Mouse (Mus musculus) cortical plate, adult 2 months (tissue): ENCODE results near the gene Chchd3. TPM values are rescaled to one million over a fixed set of nuclear protein-coding genes. Genes with fewer than 3 reads are reported as not detected.

Experiments
- H3K27ac ChIP-seq: fragments of 200-500 bp; 2 replicates; pipeline ENCODE4 v1.5.1; 2012; ENCODE audit warnings: low read length, control low read depth, inconsistent platforms; ENCODE audit not compliant: insufficient read depth
- H3K4me1 ChIP-seq: fragments of 200-500 bp; 2 replicates; pipeline ENCODE4 v1.6.1; 2011; ENCODE audit warnings: low read length; ENCODE audit not compliant: control insufficient read depth, insufficient read depth
- H3K4me3 ChIP-seq: fragments of 200-500 bp; 2 replicates; pipeline ENCODE4 v1.5.1; 2011; ENCODE audit warnings: mild to moderate bottlenecking, low read length, control low read depth; ENCODE audit not compliant: insufficient read depth
- CTCF ChIP-seq: fragments of 200-500 bp; IDR thresholded peaks from 2 replicates; pipeline ENCODE4 v1.5.1; 2011; ENCODE audit warnings: mild to moderate bottlenecking, control low read depth, low read length; ENCODE audit not compliant: insufficient read depth; ENCODE audit errors: extremely low read depth
- POLR2A ChIP-seq: fragments of 200-500 bp; IDR thresholded peaks from 2 replicates; pipeline ENCODE4 v1.6.1; 2011; ENCODE audit warnings: mild to moderate bottlenecking, low read length, control low read depth; ENCODE audit not compliant: insufficient read depth; ENCODE audit errors: extremely low read depth
- polyA plus RNA-seq: library from polyadenylated mRNA; depleted of rRNA; stranded (reverse); fragments of >200 nt; gene quantifications from 2 replicates; pipeline ENCODE4 v1.2.3, GENCODE M21; 2012

Gene Chchd3
- polyA plus RNA-seq, 1 experiment = 103 TPM

DNA sequence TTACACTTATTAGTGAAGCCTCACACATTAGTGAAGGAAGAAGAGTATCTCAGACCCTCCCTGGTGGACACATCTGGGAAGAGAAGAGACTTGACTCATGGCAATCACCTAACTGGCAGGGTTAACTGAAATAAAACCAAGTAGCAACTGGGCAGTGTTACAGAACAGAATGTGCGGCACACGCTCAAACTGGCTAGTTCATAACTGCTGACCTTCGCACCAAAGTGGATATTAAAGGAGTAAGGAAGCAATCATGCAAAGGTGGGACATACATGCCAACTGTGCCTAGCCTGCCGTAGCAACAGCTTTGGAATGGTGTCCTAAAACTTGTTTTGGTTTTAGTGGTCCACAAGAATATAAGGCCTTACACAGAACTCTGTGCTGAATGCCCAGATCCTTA lies 169.3 kb downstream of the Chchd3 start:
- Histone ChIP-seq H3K4me3 (no peak overlapping the region), H3K4me1 (no peaks in the 10 kb centered on the region; the same call in 1 of the 2 replicates), H3K27ac (no peak overlapping the region)
- TF ChIP-seq POLR2A = no peak
- TF ChIP-seq CTCF = no peak

DNA sequence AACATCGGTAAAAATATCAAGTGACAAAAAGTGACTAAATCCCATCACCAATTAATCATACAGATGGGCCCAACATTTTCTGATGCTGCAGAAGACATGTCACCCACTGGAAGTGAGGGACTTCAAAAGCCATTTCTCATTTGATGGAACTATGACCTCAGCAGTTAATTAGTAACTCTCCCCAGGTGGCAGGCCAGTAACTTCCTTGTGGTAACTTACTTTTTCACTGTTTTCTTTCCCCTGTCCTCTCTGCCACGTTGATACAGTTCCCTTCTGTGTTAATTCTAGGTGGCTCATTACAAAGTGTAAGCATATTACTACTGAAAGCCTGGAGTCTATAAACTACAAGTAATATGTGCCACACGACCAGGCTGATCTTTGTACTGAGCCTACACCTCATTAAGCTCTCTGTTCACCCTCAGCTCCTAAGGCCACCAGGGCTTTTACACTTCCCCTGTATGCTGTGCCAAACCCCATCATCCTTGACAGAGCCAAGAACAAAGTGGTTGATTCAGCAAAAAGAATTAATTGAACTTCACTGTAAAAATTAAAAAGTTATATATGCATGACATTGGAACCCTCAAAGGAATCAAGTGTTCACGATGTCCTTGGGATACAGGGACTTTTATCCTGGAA lies 171.0 kb downstream of the Chchd3 start:
- H3K4me1 ChIP-seq = no peaks in the 10 kb centered on the region; the same call in 1 of the 2 replicates
- no peak overlapping the region for H3K4me3 ChIP-seq
- TF ChIP-seq CTCF (no peak), POLR2A (no peak)
- no peak overlapping the region for H3K27ac ChIP-seq

DNA sequence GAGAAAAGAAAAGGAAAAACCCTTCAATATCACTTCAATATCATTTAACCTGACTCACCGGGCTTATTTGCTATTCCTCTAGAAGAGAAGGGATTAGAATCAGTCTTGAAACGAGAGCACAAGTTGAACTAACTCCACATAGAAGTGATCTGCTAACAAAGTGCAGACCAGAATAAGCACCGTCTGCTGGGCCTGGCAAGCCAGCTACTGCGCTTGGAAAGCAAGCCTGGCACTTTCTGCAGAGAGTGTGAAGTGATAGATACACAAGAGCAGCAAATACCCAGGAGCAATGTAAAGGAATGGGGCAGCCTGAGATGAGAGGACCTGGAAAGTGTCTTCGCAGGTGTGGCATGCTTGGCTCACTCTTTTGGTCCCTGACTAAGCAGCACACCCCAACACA lies 181.5 kb downstream of the Chchd3 start:
- no peak for TF ChIP-seq POLR2A
- no peak for TF ChIP-seq CTCF
- H3K27ac ChIP-seq = no peak overlapping the region
- peaks cover 1% of the 10 kb centered on the region; the same call in 1 of the 2 replicates for H3K4me1 ChIP-seq
- H3K4me3 ChIP-seq = no peak overlapping the region

DNA sequence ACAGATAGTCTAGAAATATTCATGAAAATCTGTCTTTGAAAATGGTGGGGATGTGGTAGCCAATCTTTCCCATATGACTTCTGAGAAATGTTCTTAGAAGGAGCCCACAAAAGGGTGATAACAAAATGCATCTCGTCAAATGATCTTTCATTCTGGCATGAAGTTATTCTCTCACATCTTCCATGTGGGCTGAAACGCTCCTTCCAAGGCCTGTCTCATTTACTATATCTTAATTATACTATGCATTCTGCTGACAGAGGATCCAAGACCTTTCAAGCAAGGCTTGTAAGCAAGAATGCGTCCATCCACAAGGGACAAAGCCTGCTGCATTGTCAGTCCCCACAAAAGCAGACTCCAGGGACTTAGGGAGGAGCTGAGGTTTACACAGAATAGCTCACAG lies 185.9 kb downstream of the Chchd3 start:
- H3K27ac ChIP-seq = no peak overlapping the region
- no peak for TF ChIP-seq POLR2A
- no peak for TF ChIP-seq CTCF
- no peak overlapping the region for H3K4me3 ChIP-seq
- peaks cover 1% of the 10 kb centered on the region; the same call in 1 of the 2 replicates for H3K4me1 ChIP-seq

DNA sequence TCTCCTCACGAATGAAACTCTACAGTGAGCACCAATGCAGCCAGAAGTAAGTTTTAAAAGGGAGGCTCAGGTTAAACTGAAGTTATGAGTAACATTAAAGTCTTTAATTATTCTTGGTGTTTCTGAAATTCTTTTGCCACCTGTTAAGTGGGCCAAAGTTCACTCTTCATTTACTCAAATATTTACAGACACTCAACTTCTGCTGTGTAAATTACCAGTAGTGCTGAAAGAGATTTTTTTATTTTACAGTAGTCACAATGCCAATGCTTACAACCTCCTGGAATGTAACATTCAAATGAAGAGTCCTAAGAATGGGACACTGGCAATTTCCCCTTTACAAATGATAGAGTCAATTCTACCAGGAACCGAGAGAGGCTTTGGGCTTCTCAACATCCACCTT lies 187.3 kb downstream of the Chchd3 start:
- Histone ChIP-seq H3K4me1 (peaks cover 1% of the 10 kb centered on the region; the same call in 1 of the 2 replicates), H3K4me3 (no peak overlapping the region), H3K27ac (no peak overlapping the region)
- TF ChIP-seq CTCF (no peak), POLR2A (no peak)

DNA sequence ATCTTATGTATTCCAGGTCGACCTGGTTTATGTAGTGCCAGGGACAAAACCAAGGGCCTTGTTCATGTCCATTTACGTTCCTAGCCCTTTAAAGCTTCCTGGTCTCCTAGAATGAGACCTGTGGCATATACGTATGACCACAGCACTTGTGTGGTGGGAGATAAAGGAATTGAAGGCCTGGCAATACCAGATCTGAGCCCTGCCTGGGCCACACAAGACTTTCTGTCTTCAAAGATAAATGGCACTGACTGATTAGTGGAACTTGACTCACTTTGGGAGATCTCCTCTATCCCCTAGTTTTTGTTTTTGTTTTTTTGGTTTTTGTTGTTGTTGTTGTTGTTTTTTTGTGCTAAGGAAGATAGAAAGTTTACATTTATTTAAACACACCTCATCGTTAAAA lies 209.1 kb downstream of the Chchd3 start:
- Histone ChIP-seq H3K4me3 (no peak overlapping the region), H3K4me1 (no peaks in the 10 kb centered on the region), H3K27ac (no peak overlapping the region)
- no peak for TF ChIP-seq POLR2A
- TF ChIP-seq CTCF = no peak

DNA sequence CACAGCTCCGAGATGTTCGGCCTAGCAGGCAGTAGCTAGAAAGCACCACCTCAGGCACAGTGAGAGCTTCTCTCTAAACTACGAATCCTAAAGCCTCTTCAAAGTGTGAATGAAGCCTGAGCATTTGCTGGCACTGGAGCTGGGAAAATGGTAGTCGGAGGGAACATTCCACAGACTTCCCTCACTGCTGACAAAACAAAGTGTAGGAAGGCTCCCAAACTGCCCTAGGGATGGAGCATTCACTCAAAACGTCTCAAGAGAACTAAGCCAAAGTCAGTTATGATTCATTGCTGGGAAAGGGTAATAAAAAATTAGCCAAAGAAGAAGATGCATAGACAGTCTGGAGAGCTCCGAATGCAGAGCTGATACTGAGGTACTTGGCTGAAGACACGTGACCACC lies 211.1 kb downstream of the Chchd3 start:
- H3K4me1 ChIP-seq = no peaks in the 10 kb centered on the region
- no peak for TF ChIP-seq POLR2A
- no peak for TF ChIP-seq CTCF

DNA sequence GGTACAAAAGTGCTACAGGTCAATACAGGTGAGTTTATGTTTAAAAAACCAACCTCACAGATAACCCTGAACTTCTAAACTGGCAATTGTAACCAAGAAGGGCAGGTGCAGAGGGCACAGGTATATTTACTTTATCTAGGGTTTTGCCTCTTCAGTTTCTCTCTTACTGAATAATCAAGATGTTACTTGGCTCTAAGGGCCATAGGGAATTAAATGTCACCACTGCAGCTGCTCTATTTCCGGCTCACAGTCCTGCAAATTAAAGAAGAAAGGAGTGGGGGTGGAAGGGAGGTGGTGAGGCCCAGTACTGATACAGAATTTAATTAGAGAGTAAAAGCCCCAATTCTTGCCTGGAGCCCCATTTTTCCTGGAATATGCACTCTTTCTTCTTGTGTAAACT lies 214.6 kb downstream of the Chchd3 start:
- Histone ChIP-seq H3K4me1 (no peaks in the 10 kb centered on the region), H3K27ac (no peak overlapping the region), H3K4me3 (no peak overlapping the region)
- TF ChIP-seq POLR2A (no peak), CTCF (no peak)

More for the DNA sequence above, 211.1 kb downstream of the Chchd3 start:
- Histone ChIP-seq H3K27ac (no peak overlapping the region), H3K4me3 (no peak overlapping the region)

DNA sequence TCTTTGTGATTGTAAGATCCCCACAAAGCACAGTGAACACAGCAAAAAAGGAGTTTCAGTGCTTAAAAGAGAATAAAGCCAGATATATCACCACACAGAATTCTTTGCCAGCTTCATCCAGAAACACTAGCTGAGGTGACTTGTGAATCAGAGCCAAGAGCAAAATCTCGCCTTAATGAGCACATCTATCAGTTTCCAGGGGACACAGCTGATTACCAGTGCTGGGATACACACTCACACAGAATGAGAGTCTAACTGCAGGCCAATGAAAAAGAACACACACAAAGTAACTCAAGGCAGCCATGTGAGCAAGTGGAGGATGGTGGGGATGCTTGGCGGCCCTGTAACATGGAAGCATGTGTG lies 222.1 kb downstream of the Chchd3 start:
- H3K4me3 ChIP-seq = no peak overlapping the region
- no peak for TF ChIP-seq POLR2A
- TF ChIP-seq CTCF = no peak
- peaks cover 2% of the 10 kb centered on the region; the same call in 1 of the 2 replicates for H3K4me1 ChIP-seq
- no peak overlapping the region for H3K27ac ChIP-seq

DNA sequence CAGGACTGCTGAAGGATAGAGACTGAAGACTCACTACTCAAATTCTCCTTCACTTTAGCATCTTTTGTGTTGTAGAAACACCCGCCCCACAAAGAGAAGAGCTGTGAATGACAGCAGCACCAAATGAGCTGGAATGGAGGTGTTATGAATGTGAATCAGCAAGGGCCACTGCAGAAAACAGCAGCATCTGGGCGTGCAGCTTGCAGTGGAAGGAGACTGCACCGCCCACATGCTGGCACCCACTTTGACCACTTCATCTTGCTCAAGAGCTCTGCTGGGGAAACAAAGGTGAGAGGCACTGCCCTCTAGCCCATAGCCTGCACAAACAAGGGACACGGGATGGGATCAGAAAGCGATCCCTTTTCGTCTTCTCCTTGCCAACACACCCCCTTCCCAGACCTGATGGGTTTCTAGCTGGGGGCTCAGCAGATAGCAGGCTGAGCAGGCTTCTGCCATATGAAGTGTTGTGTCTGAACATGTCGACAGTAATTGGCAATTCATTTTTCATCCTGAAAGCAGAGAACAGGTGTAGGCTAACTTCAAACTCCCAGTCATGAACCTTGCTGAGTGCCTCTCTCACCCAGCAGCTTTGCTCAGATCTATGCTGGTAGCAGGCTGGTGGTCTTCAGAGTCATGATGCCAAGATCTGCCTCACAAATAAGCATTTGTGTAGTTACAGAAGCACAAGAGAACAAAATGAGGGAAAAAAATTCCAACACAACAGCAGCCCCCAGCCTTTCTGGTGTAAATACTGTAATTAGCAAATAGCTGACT lies 222.7 kb downstream of the Chchd3 start:
- no peak overlapping the region for H3K4me3 ChIP-seq
- TF ChIP-seq CTCF (no peak), POLR2A (no peak)
- H3K4me1 ChIP-seq = peaks cover 2% of the 10 kb centered on the region; the same call in 1 of the 2 replicates
- no peak overlapping the region for H3K27ac ChIP-seq
